Mouse (Mus musculus): ENCODE results near the gene 2310057N15Rik.
"Not testable (repeated sequence)": the region's sequence is repeated elsewhere in the genome, so short reads cannot be mapped to it uniquely, and the experiment has no call there.

Gene 2310057N15Rik

GRCm38 (mm10) chr16:88774106-88774505, at the start of gene 2310057N15Rik:
Gene 2310057N15Rik (minus strand): TSS chr16:88774206.
- DNase-seq (ENCODE audit: low spot score) = no peak

DNA sequence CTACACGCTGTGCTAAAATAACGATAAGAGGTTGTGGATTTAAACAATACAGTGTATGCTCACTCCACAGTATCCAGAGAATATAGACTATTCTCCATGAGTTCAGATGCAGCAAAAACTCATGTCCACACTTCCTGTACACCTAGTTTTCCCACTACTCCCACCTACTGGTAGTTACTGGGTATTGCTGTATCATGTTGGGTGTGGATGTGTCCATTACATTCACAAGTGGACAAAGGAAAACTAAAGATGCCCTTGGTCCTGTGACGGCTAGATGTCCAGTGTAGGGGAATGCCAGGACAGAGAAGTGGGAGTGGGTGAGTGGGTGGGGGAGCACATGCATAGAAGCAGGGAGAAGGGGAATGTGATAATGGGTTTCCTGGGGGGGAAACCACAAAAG, 49.7 kb upstream of the 2310057N15Rik start:
- DNase-seq (ENCODE audit: low spot score) = no peak

GRCm38 (mm10) chr16:88820066-88820465, 46.1 kb upstream of the 2310057N15Rik start, which contains the start of gene Krtap15:
Gene Krtap15 (plus strand): TSS chr16:88820215.
- no peak for DNase-seq (ENCODE audit: low spot score)

- DNase-seq (ENCODE audit: low spot score) = no peak
Measured at GRCm38 (mm10) chr16:88811827-88812226, 37.8 kb upstream of the 2310057N15Rik start, which contains the start of gene Gm20741. Gene Gm20741 (minus strand): TSS chr16:88812220.

DNA sequence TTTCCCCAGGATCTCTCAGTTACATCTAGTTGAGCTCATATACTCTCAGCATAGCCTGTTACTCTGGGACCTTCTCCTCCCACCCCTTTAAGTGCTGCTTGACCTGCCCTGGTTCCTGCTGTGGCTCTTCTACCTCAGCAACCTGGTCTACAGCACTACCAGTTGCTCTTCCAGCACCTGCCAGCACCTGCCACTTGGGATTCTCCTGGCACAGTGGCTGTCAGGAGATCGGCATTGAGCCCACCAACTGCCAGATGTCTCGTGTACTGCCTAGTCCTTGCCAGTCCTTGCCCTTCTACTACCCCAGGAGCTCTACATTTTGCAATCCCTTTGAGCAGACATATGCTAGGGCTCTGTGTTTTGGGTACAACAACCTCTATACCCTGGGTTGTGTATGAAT, 12.8 kb upstream of the 2310057N15Rik start:
- DNase-seq (ENCODE audit: low spot score) = no peak

DNA sequence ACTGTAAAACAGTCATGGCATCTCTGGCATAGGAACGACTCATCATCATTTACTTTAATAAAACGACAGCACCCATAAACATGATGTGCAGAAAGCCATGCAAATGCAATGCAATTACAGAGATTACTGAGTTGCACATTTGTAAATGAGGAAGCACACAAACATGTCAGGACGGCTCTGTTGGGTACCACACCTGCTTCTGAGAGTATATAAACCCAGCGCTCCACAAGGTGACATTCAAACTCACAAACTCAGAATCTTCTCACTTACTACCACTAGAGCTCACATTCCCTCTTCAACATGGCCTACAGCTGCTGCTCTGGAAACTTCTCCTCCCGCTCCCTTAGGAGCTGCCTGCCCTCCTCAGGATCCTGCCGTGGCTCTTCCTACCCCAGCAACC, 3.6 kb upstream of the 2310057N15Rik start, which contains the start of gene Gm5965:
Gene Gm5965 (plus strand): TSS at position 301 of the 400 bp plus-strand sequence.
- DNase-seq (ENCODE audit: low spot score) = no peak

- not testable (repeated sequence) for DNase-seq (ENCODE audit: low spot score)
Measured at GRCm38 (mm10) chr16:88758547-88758946, 15.5 kb downstream of the 2310057N15Rik start, which contains the start of gene 2310034C09Rik. Gene 2310034C09Rik (plus strand): TSS chr16:88758847.

DNA sequence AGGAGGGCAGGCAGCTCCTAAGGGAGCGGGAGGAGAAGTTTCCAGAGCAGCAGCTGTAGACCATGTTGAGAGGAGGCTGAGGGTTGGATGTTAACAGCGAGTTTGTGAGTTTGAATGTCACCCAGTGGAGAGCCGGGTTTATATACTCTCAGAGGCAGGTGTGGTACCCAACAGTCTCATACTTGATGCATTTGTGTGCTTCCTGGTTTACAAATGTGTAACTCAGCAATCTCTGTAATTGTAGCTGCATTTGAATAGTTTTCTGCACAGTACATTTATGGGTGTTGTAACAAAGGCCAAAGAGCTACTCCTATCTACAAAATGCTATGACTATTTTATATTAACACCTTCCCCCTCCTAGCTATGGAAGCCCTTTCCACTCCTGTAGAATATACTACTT, 22.5 kb downstream of the 2310057N15Rik start, which contains the start of gene Krtap13:
Gene Krtap13 (minus strand): TSS at position 101 of the 400 bp plus-strand sequence.
- DNase-seq (ENCODE audit: low spot score) = not testable (repeated sequence)

- no peak for DNase-seq (ENCODE audit: low spot score)
Measured at GRCm38 (mm10) chr16:88747943-88748342, 26.1 kb downstream of the 2310057N15Rik start.

DNA sequence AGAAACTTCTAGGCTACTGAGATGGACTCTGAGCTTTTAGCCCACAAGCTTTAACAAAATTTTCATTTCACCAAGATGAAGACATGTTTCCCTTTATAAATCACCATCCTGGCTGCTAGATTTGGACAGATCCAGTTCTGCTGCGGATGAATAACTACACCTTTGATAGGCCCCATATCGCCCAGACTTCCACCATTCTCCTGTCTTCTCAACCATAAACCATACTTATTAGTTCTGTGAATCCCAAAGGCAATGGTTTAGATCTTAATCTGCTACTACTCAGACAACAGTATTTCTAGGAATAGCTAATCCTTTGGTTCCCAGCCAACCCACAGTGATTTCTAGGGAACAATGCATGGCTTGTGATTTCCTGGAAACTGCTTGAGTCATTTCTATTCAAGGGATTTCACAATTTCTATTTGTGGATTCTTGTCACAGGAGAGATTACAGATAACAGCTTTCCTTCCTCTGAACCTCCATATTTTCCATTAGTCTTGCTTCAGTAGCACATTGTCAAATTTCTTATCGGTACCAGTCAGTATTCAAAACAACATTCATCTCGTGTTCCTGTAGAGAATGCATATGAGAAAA, 29.2 kb downstream of the 2310057N15Rik start:
- DNase-seq (ENCODE audit: low spot score) = no peak

DNA sequence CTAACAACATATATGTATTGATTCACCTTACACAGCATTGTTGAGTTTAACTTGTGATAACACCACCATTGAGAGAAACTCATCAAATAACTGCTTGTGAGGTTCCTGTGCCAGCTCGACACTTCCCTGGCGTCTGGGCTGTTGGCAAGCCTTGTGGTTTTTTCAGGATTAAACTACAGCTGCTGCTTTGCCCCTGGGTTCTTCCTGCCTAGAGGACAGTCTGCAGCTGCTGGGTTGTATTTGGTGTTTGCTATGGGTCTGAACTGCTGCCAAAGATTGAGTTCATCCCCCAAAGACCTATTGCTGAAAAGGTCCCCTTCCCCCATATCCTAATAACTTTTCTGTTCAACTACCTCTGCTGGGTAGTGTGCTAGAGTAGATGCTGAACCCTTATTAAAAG, 38.6 kb downstream of the 2310057N15Rik start:
- DNase-seq (ENCODE audit: low spot score) = no peak

DNA sequence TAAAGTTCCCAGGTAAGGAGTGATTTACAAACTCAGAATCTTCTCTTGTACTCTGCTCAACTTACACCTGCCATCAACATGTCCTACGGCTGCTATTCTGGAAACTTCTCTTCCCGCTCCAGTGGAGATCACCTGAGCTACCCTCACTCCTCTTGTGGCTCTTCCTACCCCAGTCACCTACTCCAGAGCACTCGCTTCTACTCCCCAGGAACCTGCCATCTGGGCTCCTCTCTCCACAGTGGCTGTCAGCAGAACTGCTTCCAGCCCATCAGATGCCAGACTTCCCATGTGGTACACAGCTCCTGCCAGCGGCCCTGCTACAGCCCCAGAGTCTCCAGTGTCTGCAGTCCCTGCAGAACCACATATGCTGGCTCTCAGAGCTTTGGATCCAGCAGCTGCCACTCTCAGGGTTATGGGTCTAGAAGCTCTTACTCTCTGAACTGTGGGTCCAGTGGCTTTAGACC, 45.2 kb downstream of the 2310057N15Rik start, which contains the start of gene Krtap13-1:
Gene Krtap13-1 (plus strand): TSS at position 51 of the 464 bp plus-strand sequence.
- DNase-seq (ENCODE audit: low spot score) = no peak
